Mouse (Mus musculus) stomach, embryonic 16.5 days (tissue): ENCODE measurements around the gene Ncbp3. TPM values are rescaled to one million over a fixed set of nuclear protein-coding genes. Genes with fewer than 3 reads are reported as not detected.
"Not testable (repeated sequence)": the region's sequence is repeated elsewhere in the genome, so short reads cannot be mapped to it uniquely, and the experiment has no call there.

Source experiments
- ATAC-seq: fragments of 200-750 bp; cut with Nextera tagmentation; 2 replicates; pipeline ENCODE4 v1.8.0; 2017; ENCODE audit warnings: moderate number of reproducible peaks, moderate TSS enrichment; ENCODE audit not compliant: insufficient read depth, low FRiP score
- H3K27ac ChIP-seq: fragments of 300-500 bp; sonication (generic); 2 replicates; pipeline ENCODE4 v1.5.1; 2014; ENCODE audit warnings: low read length
- H3K27me3 ChIP-seq: fragments of 300-500 bp; sonication (generic); 2 replicates; pipeline ENCODE4 v1.6.1; 2014; ENCODE audit warnings: low read length, control low read depth, mixed read lengths; ENCODE audit not compliant: control insufficient read depth, insufficient read depth
- H3K36me3 ChIP-seq: fragments of 300-500 bp; sonication (generic); 2 replicates; pipeline ENCODE4 v1.6.1; 2014; ENCODE audit warnings: low read length; ENCODE audit not compliant: control insufficient read depth, insufficient read depth
- H3K4me1 ChIP-seq: fragments of 300-500 bp; sonication (generic); 2 replicates; pipeline ENCODE4 v1.6.1; 2014; ENCODE audit warnings: low read length, control low read depth, mixed read lengths; ENCODE audit not compliant: control insufficient read depth, insufficient read depth
- H3K4me2 ChIP-seq: fragments of 300-500 bp; sonication (generic); 2 replicates; pipeline ENCODE4 v1.6.1; 2014; ENCODE audit warnings: low read depth, low read length, mixed read lengths
- H3K4me3 ChIP-seq: fragments of 300-500 bp; sonication (generic); replicated peaks from 2 replicates; pipeline ENCODE4 v1.5.1; 2014; ENCODE audit warnings: mild to moderate bottlenecking, low read length
- H3K9ac ChIP-seq: fragments of 300-500 bp; sonication (generic); 2 replicates; pipeline ENCODE4 v1.6.1; 2014; ENCODE audit warnings: low read length
- H3K9me3 ChIP-seq: fragments of 300-500 bp; sonication (generic); replicated peaks from 2 replicates; pipeline ENCODE4 v1.6.1; 2016; ENCODE audit warnings: low read length, control low read depth; ENCODE audit not compliant: control insufficient read depth
- WGBS: fragments of 180-500 bp; shearing (Covaris S2); extraction: QIAGEN DNeasy Blood & Tissue Kit; methylation state at CpG from one replicate; pipeline ENCODE4 v1.1.7; 2014; 5-methylcytosine and 5-hydroxymethylcytosine counted together
- polyA plus RNA-seq: library from polyadenylated mRNA; unstranded; fragments of >200 nt; fragmentation: Nextera tagmentation; extraction: Ambion mirVana; gene quantifications from 2 replicates; pipeline ENCODE4 v1.2.1, GENCODE M21; 2015

Ncbp3 gene
- polyA plus RNA-seq, 1 experiment from 2014 or later: 10.8 TPM

DNA sequence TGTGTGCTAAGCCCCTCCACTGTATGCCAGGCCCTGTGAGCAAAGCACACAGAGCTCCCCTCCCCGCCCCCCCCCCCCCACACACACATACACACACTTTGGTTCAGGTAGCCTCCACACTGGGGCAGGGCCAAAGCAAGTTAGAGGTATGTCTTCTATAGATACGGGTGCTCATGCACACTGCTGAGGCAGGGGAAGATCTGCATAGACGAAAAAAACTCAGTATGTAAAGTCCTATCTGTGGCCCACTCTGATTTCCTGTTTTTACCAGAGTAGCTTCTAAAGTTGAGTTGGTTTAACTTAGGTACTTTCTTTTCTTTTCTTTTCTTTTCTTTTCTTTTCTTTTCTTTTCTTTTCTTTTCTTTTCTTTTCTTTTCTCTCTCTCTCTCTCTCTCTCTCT, 57.7 kb downstream of the Ncbp3 start:
- H3K4me2 ChIP-seq: no peak overlapping the region
- no peak for ATAC-seq
- H3K27me3 ChIP-seq: no peaks in the 10 kb centered on the region
- H3K9ac ChIP-seq: no peak overlapping the region
- no peaks in the 10 kb centered on the region for H3K36me3 ChIP-seq
- no peaks in the 10 kb centered on the region for H3K4me1 ChIP-seq
- no peak overlapping the region for H3K27ac ChIP-seq
- H3K4me3 ChIP-seq: no peak overlapping the region
- no peaks in the 10 kb centered on the region for H3K9me3 ChIP-seq
- 50% methylated on average over 3 of the region's 3 CpGs for WGBS

DNA sequence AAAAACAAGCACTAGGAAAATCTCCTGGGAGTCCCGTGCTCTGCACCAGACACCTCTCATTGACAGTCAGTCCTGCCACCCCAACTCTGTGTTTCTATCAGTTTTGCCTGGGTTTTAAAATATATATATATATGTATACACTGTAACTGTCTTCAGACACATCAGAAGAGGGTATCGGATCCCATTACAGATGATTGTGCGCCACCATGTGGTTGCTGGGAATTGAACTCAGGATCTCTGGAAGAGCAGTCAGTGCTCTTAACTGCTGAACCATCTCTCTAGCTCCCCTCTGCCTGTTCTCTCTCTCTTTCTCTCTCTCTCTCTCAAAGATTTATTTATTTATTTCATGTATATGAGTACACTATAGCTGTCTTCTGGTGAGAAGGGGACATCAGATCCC, 59.8 kb downstream of the Ncbp3 start:
- H3K27ac ChIP-seq, H3K4me2 ChIP-seq, H3K9ac ChIP-seq, H3K36me3 ChIP-seq, H3K9me3 ChIP-seq, ATAC-seq, H3K27me3 ChIP-seq, H3K4me1 ChIP-seq, H3K4me3 ChIP-seq: not testable (repeated sequence)
- WGBS: 41% methylated on average over 3 of the region's 3 CpGs

DNA sequence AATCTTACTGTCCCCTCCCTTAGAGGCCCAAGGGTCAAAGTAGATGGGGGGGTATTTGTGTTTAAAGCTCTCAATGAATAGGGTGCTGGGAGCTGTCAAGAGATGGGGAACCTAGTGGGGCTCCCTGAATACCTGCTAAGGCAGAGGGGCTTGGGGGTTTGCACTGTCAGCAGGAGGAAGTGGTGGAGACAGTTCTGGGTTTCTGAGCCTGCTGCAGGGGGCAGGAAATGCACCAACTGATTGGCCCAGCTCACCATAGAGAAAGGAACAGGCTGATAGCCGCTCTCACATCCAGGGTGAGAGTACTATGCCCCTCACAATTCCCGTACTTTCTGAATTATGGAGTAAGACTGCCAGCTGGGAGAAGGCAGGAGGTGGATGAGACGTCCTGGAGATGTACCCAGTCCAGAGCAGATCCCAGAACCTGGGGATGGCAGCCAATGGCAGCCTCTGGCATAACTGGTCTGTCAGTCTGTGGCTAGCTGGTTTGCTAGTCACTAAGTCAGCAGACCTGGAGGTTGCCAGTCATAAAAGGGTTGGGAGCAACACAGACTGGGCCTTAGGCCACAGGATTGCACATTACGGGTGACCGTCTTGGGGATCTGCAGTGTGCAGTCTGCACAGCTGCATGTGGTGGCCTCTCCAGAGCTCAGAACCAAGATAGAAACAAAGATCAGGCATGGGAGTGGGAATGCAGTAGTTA, 60.8 kb downstream of the Ncbp3 start:
- ATAC-seq: no peak
- no peaks in the 10 kb centered on the region for H3K9me3 ChIP-seq
- H3K4me3 ChIP-seq: no peak overlapping the region
- H3K36me3 ChIP-seq: no peaks in the 10 kb centered on the region
- no peaks in the 10 kb centered on the region for H3K27me3 ChIP-seq
- H3K27ac ChIP-seq: no peak overlapping the region
- H3K9ac ChIP-seq: peak overlapping the region; percentile 31; the same call in 1 of the 2 replicates
- WGBS: 69% methylated on average over 5 of the region's 5 CpGs
- H3K4me1 ChIP-seq: no peaks in the 10 kb centered on the region
- no peak overlapping the region for H3K4me2 ChIP-seq

GRCm38 (mm10) chr11:73108898-73109625, 61.5 kb downstream of the Ncbp3 start:
- Histone ChIP-seq H3K9me3 (no peaks in the 10 kb centered on the region), H3K36me3 (no peaks in the 10 kb centered on the region), H3K27ac (no peak overlapping the region), H3K9ac (0 out of 2 replicates have a peak overlapping the region, but pooled peaks have one; percentile 31), H3K4me2 (no peak overlapping the region), H3K4me3 (no peak overlapping the region), H3K4me1 (no peaks in the 10 kb centered on the region), H3K27me3 (no peaks in the 10 kb centered on the region)
- WGBS: 67% methylated on average over 14 of the region's 14 CpGs
- no peak for ATAC-seq

DNA sequence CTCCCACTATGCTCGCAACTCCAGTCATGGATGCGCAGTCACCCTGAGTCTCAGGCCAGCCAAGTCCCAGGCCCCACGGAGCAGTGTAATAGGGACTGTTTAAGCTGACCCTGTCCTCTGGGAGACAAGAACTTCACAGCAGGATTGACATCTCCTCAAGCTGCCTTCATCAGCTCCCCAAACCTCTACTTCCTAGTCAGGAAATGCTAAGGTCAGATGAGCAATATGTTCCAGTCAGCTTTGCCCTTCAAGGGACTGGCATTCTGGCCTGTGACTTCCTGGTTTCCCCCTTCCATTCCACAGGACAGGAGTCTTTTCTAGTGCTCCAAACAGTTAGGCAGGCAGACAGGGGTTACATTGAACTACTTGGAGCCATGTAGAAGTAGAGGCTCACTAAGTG, 62.4 kb downstream of the Ncbp3 start:
- ATAC-seq: no peak
- 87% methylated on average over 3 of the region's 3 CpGs for WGBS
- H3K36me3 ChIP-seq: no peaks in the 10 kb centered on the region
- H3K4me3 ChIP-seq: no peak overlapping the region
- H3K9me3 ChIP-seq: no peaks in the 10 kb centered on the region
- no peaks in the 10 kb centered on the region for H3K27me3 ChIP-seq
- H3K4me2 ChIP-seq: no peak overlapping the region
- H3K9ac ChIP-seq: no peak overlapping the region
- H3K27ac ChIP-seq: no peak overlapping the region
- H3K4me1 ChIP-seq: no peaks in the 10 kb centered on the region

- no peaks in the 10 kb centered on the region for H3K4me1 ChIP-seq
- no peaks in the 10 kb centered on the region for H3K27me3 ChIP-seq
- no peak overlapping the region for H3K4me2 ChIP-seq
- no peak overlapping the region for H3K27ac ChIP-seq
- H3K9me3 ChIP-seq: no peaks in the 10 kb centered on the region
- H3K36me3 ChIP-seq: no peaks in the 10 kb centered on the region
- H3K9ac ChIP-seq: no peak overlapping the region
- ATAC-seq: no peak
- WGBS: 66% methylated on average over 6 of the region's 6 CpGs
- no peak overlapping the region for H3K4me3 ChIP-seq
Observed at GRCm38 (mm10) chr11:73111414-73111813, 63.8 kb downstream of the Ncbp3 start.

GRCm38 (mm10) chr11:73126495-73126894, 78.9 kb downstream of the Ncbp3 start:
- Histone ChIP-seq H3K4me3 (no peak overlapping the region), H3K9me3 (no peaks in the 10 kb centered on the region), H3K36me3 (no peaks in the 10 kb centered on the region), H3K27me3 (no peaks in the 10 kb centered on the region), H3K4me2 (no peak overlapping the region), H3K27ac (no peak overlapping the region), H3K9ac (no peak overlapping the region), H3K4me1 (no peaks in the 10 kb centered on the region)
- ATAC-seq: no peak
- 83% methylated on average over 6 of the region's 6 CpGs for WGBS

DNA sequence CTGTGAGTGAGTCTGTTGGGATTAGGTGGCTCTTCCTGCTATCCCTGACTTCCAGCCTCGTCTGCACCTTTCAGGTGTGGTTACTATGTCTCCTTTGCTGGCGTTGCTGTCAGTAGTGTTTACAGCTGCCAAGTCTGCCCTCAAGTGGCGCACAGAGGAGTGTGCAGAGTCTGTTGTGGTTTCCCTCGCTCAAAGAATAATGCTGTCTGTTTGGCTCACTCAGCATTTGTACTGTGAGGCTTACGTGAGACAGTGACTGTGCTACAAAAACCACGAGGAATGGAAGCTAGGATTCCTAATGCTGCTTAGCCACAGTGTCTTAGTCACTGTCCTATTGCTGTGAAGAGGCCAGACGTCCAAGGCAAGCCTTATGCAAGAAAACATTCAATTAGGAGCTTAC, 83.4 kb downstream of the Ncbp3 start:
- no peak for ATAC-seq
- Histone ChIP-seq H3K4me2 (no peak overlapping the region), H3K36me3 (no peaks in the 10 kb centered on the region), H3K27ac (no peak overlapping the region), H3K4me3 (no peak overlapping the region), H3K9me3 (no peaks in the 10 kb centered on the region), H3K27me3 (no peaks in the 10 kb centered on the region), H3K4me1 (peaks cover 8% of the 10 kb centered on the region), H3K9ac (no peak overlapping the region)
- WGBS: 67% methylated on average over 7 of the region's 7 CpGs

DNA sequence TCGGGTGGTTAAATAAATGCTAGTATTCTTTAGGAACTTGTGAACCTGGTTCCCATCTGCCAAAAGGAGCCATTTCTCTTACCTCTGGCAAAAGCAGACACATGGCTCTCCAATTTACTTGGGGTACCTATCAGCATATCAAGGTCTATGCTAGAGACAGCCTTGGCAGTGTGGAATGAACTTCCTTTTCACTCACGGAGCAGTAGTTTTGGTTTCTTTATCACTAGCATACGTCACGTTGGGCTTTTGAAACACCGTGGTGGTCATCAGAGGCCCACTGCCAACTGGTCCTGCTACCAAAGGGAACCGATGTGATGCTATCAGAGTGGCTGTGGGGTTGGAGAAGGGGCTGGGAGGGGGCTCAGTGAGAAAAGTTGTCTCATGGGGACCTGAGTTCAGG, 85.4 kb downstream of the Ncbp3 start:
- WGBS: 92% methylated on average over 6 of the region's 6 CpGs

More for the DNA sequence above, 85.4 kb downstream of the Ncbp3 start:
- H3K4me1 ChIP-seq: peaks cover 18% of the 10 kb centered on the region
- no peaks in the 10 kb centered on the region for H3K27me3 ChIP-seq
- ATAC-seq: no peak
- no peak overlapping the region for H3K4me2 ChIP-seq
- H3K9me3 ChIP-seq: no peaks in the 10 kb centered on the region
- H3K9ac ChIP-seq: no peak overlapping the region
- H3K4me3 ChIP-seq: no peak overlapping the region
- no peaks in the 10 kb centered on the region for H3K36me3 ChIP-seq
- H3K27ac ChIP-seq: no peak overlapping the region
